Mouse (Mus musculus): ENCODE results near the gene Cd81.

Cd81 gene

DNA sequence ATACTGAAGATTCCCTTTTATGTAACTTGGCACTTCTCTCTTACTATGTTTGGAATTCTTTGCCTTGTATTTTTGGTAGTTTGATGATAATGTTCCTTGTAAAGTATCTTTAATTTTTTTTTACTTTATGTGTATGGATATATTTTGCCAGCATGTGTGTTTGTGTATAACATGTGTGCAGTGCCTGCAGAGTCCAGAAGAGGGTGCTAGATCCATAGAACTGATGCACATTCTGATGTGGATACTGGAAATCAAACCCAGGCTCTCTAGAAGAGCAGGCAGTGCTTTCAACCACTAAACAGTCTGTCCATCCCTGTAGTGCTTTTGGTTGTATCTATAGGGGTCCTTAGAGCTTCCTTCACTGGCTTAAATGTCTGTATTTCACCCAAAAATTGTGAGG lies 62.2 kb downstream of the Cd81 start:
- DNase-seq, result no peak

GRCm38 (mm10) chr7:143116521-143116920 lies 64.0 kb downstream of the Cd81 start:
- DNase-seq, result no peak

All from cerebellum, postnatal 10 days (tissue).